Mouse (Mus musculus) forebrain, postnatal 0 days (tissue): ENCODE results near the gene Klhl35. TPM values are rescaled to one million over a fixed set of nuclear protein-coding genes. Genes with fewer than 3 reads are reported as not detected.
A peak's percentile ranks its signal among the peaks of the same experiment; 100 is the strongest.

ENCODE experiments used
- ATAC-seq: fragments of 200-750 bp; cut with Nextera tagmentation; 2 replicates; pipeline ENCODE4 v1.8.0; 2017; ENCODE audit warnings: mild to moderate bottlenecking, moderate library complexity
- DNase-seq: peaks from one replicate; pipeline ENCODE4 v3.0.0-alpha.2; 2015
- H3K27ac ChIP-seq: fragments of 300-500 bp; sonication (generic); 2 replicates; pipeline ENCODE4 v1.5.1; 2014; ENCODE audit warnings: low read depth, mild to moderate bottlenecking, antibody characterized with exemption, low read length, moderate library complexity, mixed read lengths
- H3K27me3 ChIP-seq: fragments of 300-500 bp; sonication (generic); 2 replicates; pipeline ENCODE4 v1.6.1; 2014; ENCODE audit warnings: mild to moderate bottlenecking, low read length, mixed read lengths; ENCODE audit not compliant: insufficient read depth
- H3K36me3 ChIP-seq: fragments of 300-500 bp; sonication (generic); 2 replicates; pipeline ENCODE4 v1.6.1; 2014; ENCODE audit warnings: mild to moderate bottlenecking, moderate library complexity; ENCODE audit not compliant: insufficient read depth
- H3K4me1 ChIP-seq: fragments of 300-500 bp; sonication (generic); 2 replicates; pipeline ENCODE4 v1.6.1; 2014; ENCODE audit warnings: antibody characterized with exemption; ENCODE audit not compliant: insufficient read depth
- H3K4me2 ChIP-seq: fragments of 300-500 bp; sonication (generic); 2 replicates; pipeline ENCODE4 v1.6.1; 2014; ENCODE audit warnings: low read depth, mild to moderate bottlenecking, moderate library complexity
- H3K4me3 ChIP-seq: fragments of 300-500 bp; sonication (generic); 2 replicates; pipeline ENCODE4 v1.5.1; 2014; ENCODE audit warnings: low read depth, low read length, mixed read lengths
- H3K9ac ChIP-seq: fragments of 300-500 bp; sonication (generic); 2 replicates; pipeline ENCODE4 v1.6.1; 2014; ENCODE audit warnings: mild to moderate bottlenecking
- H3K9me3 ChIP-seq: fragments of 300-500 bp; sonication (generic); 2 replicates; pipeline ENCODE4 v1.6.1; 2016; ENCODE audit warnings: low read length
- CTCF ChIP-seq: sonication (generic); IDR thresholded peaks from 2 replicates; pipeline ENCODE4 v1.5.1; 2016; ENCODE audit warnings: antibody characterized with exemption, control low read depth, low read depth
- WGBS: fragments of 180-500 bp; shearing (Covaris S2); extraction: QIAGEN DNeasy Blood & Tissue Kit; methylation state at CpG from one replicate; pipeline ENCODE4 v1.1.7; 2014; 5-methylcytosine and 5-hydroxymethylcytosine counted together
- polyA plus RNA-seq: library from polyadenylated mRNA; unstranded; fragments of >200 nt; fragmentation: Nextera tagmentation; extraction: Ambion mirVana; gene quantifications from 2 replicates; pipeline ENCODE4 v1.2.1, GENCODE M21; 2015
- total RNA-seq: library from RNA; depleted of rRNA; stranded (reverse); fragments of >200 nt; gene quantifications from 2 replicates; pipeline ENCODE4 v1.2.3, GENCODE M21; 2014

Klhl35 gene
- total and polyA plus RNA-seq, 2 experiments from 2014 or later, result 3.4 to 3.8 TPM

DNA sequence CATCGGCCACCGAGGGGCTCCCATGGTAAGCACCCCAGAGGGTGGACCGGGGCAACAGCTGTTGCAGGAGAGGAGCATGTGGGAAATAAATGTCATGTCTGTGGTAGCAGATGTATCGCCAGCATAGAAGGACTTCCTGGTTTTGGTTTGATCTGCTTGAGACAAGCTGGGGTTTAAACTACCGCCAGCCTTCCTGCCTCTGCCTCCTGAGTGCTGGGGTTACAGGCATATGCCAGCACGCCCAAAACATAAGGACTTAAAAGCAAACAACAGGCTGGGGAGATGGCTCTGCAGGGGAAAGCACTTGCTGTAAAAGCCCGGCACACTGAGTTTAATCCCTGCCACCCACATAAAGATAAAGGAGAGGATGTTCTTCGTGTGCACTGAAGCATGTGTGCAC lies 16.7 kb upstream of the Klhl35 start:
- Histone ChIP-seq H3K9ac (no peak overlapping the region), H3K4me1 (0 out of 2 replicates have a peak, but pooled peaks cover 3% of the 10 kb centered on the region), H3K27ac (peak overlapping the region; percentile 45), H3K4me2 (no peak overlapping the region), H3K36me3 (peaks cover 9% of the 10 kb centered on the region; the same call in 1 of the 2 replicates), H3K4me3 (no peak overlapping the region), H3K9me3 (no peaks in the 10 kb centered on the region), H3K27me3 (no peaks in the 10 kb centered on the region)
- peak; percentile 34 for DNase-seq
- WGBS, result 49% methylated on average over 8 of the region's 8 CpGs
- no peak for TF ChIP-seq CTCF
- no peak for ATAC-seq

- 19% methylated on average over 3 of the region's 3 CpGs for WGBS
- Histone ChIP-seq H3K9me3 (no peaks in the 10 kb centered on the region), H3K9ac (no peak overlapping the region), H3K27ac (peak overlapping the region; percentile 45; the same call in 1 of the 2 replicates), H3K36me3 (peaks cover 12% of the 10 kb centered on the region), H3K4me3 (no peak overlapping the region), H3K27me3 (no peaks in the 10 kb centered on the region), H3K4me2 (no peak overlapping the region), H3K4me1 (0 out of 2 replicates have a peak, but pooled peaks cover 3% of the 10 kb centered on the region)
- no peak for TF ChIP-seq CTCF
- DNase-seq (peak; percentile 68), ATAC-seq (peak; percentile 72)
These were observed 16.1 kb upstream of the Klhl35 start for GRCm38 (mm10) chr7:99449751-99450150.

DNA sequence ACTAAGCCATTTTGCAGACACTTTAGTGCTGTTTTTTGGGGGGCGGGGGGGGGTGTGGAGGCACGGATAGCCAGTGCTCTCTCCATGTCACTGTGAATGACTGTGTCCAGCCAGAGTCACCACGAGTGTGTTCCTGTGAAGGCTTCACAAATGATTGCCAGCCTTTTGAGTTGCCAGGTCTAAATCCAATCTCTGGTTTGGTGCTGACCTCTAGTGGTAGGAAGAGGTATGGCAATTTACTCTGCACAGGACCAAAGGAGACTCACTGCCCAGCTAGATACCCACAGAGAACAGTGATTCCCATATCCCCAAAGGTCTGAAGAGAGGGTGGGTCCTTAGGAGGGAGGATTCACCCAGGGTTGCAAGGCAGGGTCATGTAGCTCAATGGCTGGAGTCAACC lies 15.1 kb upstream of the Klhl35 start:
- DNase-seq (peak; percentile 92), ATAC-seq (peak; percentile 62)
- no peak overlapping the region for H3K4me3 ChIP-seq
- peak overlapping the region; percentile 35; the same call in 1 of the 2 replicates for H3K27ac ChIP-seq
- no peak overlapping the region for H3K9ac ChIP-seq
- H3K27me3 ChIP-seq, result no peaks in the 10 kb centered on the region
- H3K9me3 ChIP-seq, result no peaks in the 10 kb centered on the region
- H3K4me2 ChIP-seq, result no peak overlapping the region
- TF ChIP-seq CTCF, result peak; percentile 98
- peaks cover 12% of the 10 kb centered on the region for H3K36me3 ChIP-seq
- H3K4me1 ChIP-seq, result 0 out of 2 replicates have a peak, but pooled peaks cover 3% of the 10 kb centered on the region
- WGBS, result 0% methylated on average over 3 of the region's 3 CpGs

DNA sequence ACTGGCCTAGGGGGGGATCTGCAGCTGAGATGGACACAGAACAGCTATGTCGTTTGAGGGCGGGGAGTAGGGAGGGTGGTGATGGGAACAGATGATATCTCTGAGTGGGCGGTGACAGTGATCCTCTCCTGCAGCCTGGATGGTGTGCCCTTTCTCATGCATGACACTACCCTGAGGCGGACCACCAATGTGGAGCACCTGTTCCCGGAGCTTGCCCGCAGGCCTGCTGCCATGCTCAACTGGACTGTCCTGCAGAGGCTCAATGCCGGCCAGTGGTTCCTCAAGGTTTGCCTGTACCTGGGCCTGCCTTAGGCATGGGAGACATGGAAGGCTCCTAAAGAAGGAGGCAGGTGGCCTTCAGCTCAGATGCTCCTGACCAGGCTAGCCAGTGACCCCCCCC lies 12.9 kb upstream of the Klhl35 start:
- DNase-seq (no peak), ATAC-seq (no peak)
- H3K4me1 ChIP-seq, result 0 out of 2 replicates have a peak, but pooled peaks cover 3% of the 10 kb centered on the region
- no peak overlapping the region for H3K4me2 ChIP-seq
- H3K9ac ChIP-seq, result no peak overlapping the region
- no peak overlapping the region for H3K4me3 ChIP-seq
- no peaks in the 10 kb centered on the region for H3K27me3 ChIP-seq
- H3K27ac ChIP-seq, result no peak overlapping the region
- TF ChIP-seq CTCF, result no peak
- WGBS, result 90% methylated on average over 7 of the region's 7 CpGs
- no peaks in the 10 kb centered on the region for H3K9me3 ChIP-seq
- H3K36me3 ChIP-seq, result peaks cover 16% of the 10 kb centered on the region

DNA sequence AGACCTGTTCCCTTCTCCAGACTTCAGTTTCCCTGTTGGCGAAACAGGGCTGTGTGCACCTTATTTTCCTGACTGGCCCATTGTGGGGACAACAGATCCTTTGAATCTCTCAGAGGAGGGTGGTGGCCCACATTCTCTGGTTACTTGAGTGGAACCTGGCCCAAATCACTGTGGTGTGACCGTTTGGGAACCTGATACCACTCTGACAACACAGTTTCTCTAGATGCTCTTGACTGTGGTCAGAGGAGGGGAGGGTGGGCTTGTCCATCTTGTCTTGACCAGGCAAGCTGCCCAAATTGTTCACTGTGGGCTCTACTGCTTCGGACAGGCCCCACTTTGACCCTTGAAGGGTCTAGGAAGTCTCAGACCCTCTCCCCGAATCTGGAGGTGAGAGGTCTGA lies 11.8 kb upstream of the Klhl35 start:
- Histone ChIP-seq H3K4me2 (no peak overlapping the region), H3K9me3 (no peaks in the 10 kb centered on the region), H3K36me3 (peaks cover 14% of the 10 kb centered on the region), H3K4me1 (0 out of 2 replicates have a peak, but pooled peaks cover 3% of the 10 kb centered on the region), H3K27ac (no peak overlapping the region), H3K4me3 (no peak overlapping the region), H3K27me3 (no peaks in the 10 kb centered on the region), H3K9ac (no peak overlapping the region)
- no peak for TF ChIP-seq CTCF
- WGBS, result 75% methylated on average over 4 of the region's 4 CpGs
- ATAC-seq, result no peak
- DNase-seq, result no peak

DNA sequence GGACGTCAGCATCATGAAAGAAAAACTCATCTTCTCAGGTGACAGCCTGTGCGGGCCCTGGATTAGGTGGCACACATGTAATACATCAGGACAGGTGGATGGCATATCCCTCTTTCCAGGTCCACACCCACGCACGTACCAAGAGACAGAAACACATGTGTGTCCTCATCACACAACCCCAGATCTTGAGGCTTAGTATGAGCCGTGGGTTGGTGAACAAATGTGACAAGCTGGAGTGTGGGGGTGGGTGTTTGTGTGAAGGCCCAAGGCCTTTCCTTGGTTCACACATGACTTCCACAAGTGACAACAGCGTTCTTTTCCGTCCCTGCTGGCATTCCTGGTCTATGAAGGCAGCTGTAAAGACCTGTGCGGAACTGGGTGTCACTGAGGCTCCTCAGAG lies 7.0 kb upstream of the Klhl35 start:
- no peak for ATAC-seq
- WGBS, result 92% methylated on average over 8 of the region's 8 CpGs
- H3K9ac ChIP-seq, result no peak overlapping the region

DNA sequence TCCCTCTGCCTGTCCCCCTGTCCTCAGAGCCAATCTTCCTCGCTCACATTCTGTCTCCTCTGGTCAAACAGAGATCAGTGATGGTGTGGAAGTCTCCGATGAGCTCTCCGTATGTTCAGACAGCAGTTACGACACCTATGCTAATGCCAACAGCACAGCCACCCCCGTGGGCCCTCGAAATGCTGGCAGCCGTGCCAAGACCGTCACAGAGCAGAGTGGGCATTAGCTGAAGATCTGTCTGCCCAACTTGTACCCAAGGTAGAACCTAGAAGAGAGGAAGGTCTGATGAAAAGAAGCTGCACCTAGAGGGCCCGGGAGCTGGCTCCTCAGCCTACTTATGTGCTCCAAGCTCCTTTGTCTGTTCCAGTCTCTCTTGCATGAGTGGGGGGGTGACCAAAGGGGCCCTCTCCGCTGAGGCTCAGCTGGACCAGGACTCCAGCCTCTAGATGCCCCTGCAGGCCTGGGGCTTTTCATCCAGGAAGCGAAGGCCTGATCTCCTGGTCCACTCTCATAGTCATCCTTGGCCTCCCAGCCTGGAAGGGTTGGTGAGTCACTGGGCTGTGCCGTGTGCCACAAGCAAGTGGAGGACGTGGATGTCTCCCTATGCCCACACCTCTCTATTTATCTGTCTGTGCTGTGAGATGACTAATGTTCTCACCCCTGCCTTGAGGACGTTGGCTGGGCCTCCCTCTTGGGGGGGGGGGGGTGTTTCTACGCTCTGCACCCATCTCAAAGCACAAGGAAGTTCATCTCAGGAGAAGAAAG lies 5.7 kb upstream of the Klhl35 start:
- Histone ChIP-seq H3K9ac (no peak overlapping the region), H3K4me3 (no peak overlapping the region), H3K36me3 (peaks cover 28% of the 10 kb centered on the region), H3K4me1 (peaks cover 1% of the 10 kb centered on the region; the same call in 1 of the 2 replicates), H3K27me3 (no peaks in the 10 kb centered on the region), H3K4me2 (no peak overlapping the region), H3K9me3 (no peaks in the 10 kb centered on the region), H3K27ac (no peak overlapping the region)
- TF ChIP-seq CTCF, result no peak
- WGBS, result 86% methylated on average over 15 of the region's 15 CpGs
- DNase-seq, result no peak
- no peak for ATAC-seq

More for the DNA sequence above, 7.0 kb upstream of the Klhl35 start:
- no peak overlapping the region for H3K4me3 ChIP-seq
- no peak overlapping the region for H3K4me2 ChIP-seq
- H3K27ac ChIP-seq, result no peak overlapping the region
- H3K27me3 ChIP-seq, result no peaks in the 10 kb centered on the region
- DNase-seq, result no peak
- no peaks in the 10 kb centered on the region for H3K4me1 ChIP-seq
- H3K9me3 ChIP-seq, result no peaks in the 10 kb centered on the region
- no peak for TF ChIP-seq CTCF
- H3K36me3 ChIP-seq, result peaks cover 31% of the 10 kb centered on the region
